Mouse (Mus musculus): ENCODE data around the gene Rpain.

DNA sequence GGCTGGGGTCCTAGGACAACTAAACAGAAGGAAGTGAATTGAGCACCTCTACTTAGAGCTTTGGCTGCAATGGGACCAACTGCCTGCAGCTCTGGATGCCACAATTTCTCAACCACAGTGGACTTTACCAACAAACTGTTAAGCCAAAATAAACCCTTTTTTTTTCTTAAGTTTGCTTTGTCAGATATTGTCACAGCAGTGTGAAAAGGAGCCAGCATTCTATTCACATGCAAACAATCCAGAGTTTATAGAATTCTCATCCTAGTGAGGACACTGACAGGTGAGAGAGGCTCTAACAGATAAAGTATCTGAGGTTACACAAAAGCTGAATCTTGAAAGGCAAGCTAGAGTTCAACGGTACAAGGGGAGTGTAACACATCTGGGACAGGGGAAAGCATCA is 47.0 kb downstream of the Rpain start:
- no peak for TF ChIP-seq CTCF (IDR thresholded peaks at IDR 0.05; ENCODE audit: insufficient read depth, low read length)
- TF ChIP-seq POLR2A (IDR thresholded peaks at IDR 0.05; ENCODE audit: borderline replicate concordance, extremely low read depth, low read depth, low read length), result no peak
